Mouse (Mus musculus) heart, postnatal 0 days (tissue): ENCODE results near the gene Fstl1. TPM values are rescaled to one million over a fixed set of nuclear protein-coding genes. Genes with fewer than 3 reads are reported as not detected.

Experiments used
- ATAC-seq: fragments of 200-750 bp; cut with Nextera tagmentation; 2 replicates; pipeline ENCODE4 v1.8.0; 2017; ENCODE audit warnings: low read depth, moderate number of reproducible peaks, moderate library complexity; ENCODE audit not compliant: insufficient read depth
- DNase-seq: peaks from one replicate; pipeline ENCODE4 v3.0.0-alpha.2; 2016; ENCODE audit warnings: low spot score
- H3K27ac ChIP-seq: fragments of 300-500 bp; sonication (generic); 2 replicates; pipeline ENCODE4 v1.5.1; 2014; ENCODE audit warnings: low read depth, mild to moderate bottlenecking
- H3K27me3 ChIP-seq: fragments of 300-500 bp; sonication (generic); 2 replicates; pipeline ENCODE4 v1.6.1; 2014; ENCODE audit warnings: low read length, mixed read lengths; ENCODE audit not compliant: control insufficient read depth, insufficient read depth
- H3K36me3 ChIP-seq: fragments of 300-500 bp; sonication (generic); replicated peaks from 2 replicates; pipeline ENCODE4 v1.6.1; 2014; ENCODE audit warnings: low read length, mixed read lengths; ENCODE audit not compliant: control insufficient read depth, insufficient read depth
- H3K4me1 ChIP-seq: fragments of 300-500 bp; sonication (generic); 2 replicates; pipeline ENCODE4 v1.6.1; 2014; ENCODE audit warnings: antibody characterized with exemption; ENCODE audit not compliant: control insufficient read depth, insufficient read depth
- H3K4me2 ChIP-seq: fragments of 300-500 bp; sonication (generic); 2 replicates; pipeline ENCODE4 v1.6.1; 2014; ENCODE audit warnings: low read depth, mild to moderate bottlenecking, low read length, moderate library complexity
- H3K4me3 ChIP-seq: fragments of 300-500 bp; sonication (generic); 2 replicates; pipeline ENCODE4 v1.5.1; 2014; ENCODE audit warnings: low read depth, low read length
- H3K9ac ChIP-seq: fragments of 300-500 bp; sonication (generic); replicated peaks from 2 replicates; pipeline ENCODE4 v1.6.1; 2014; ENCODE audit warnings: low read depth, low read length, mixed read lengths
- H3K9me3 ChIP-seq: fragments of 300-500 bp; sonication (generic); replicated peaks from 2 replicates; pipeline ENCODE4 v1.6.1; 2016; ENCODE audit warnings: low read length; ENCODE audit not compliant: control insufficient read depth
- CTCF ChIP-seq: IDR thresholded peaks from 2 replicates; pipeline ENCODE4 v1.5.1; 2016; ENCODE audit warnings: antibody characterized with exemption, control low read depth, low read depth
- EP300 ChIP-seq: IDR thresholded peaks from 2 replicates; pipeline ENCODE4 v1.6.1; 2016; ENCODE audit warnings: antibody characterized with exemption, low read depth
- WGBS: fragments of 180-500 bp; shearing (Covaris S2); extraction: QIAGEN DNeasy Blood & Tissue Kit; methylation state at CpG from one replicate; pipeline ENCODE4 v1.1.7; 2014; 5-methylcytosine and 5-hydroxymethylcytosine counted together
- polyA plus RNA-seq: library from polyadenylated mRNA; unstranded; fragments of >200 nt; fragmentation: Nextera tagmentation; extraction: Ambion mirVana; gene quantifications from 2 replicates; pipeline ENCODE4 v1.2.1, GENCODE M21; 2015
- total RNA-seq: library from RNA; depleted of rRNA; stranded (reverse); fragments of >200 nt; gene quantifications from 2 replicates; pipeline ENCODE4 v1.2.3, GENCODE M21; 2014; ENCODE audit warnings: low replicate concordance

The Fstl1 gene
- total and polyA plus RNA-seq, 2 experiments from 2014 or later, result 272 to 316 TPM

GRCm38 (mm10) chr16:37732023-37732761 lies 44.5 kb upstream of the Fstl1 start:
- Histone ChIP-seq H3K4me1 (peaks cover 22% of the 10 kb centered on the region), H3K4me3 (no peak overlapping the region), H3K9me3 (no peaks in the 10 kb centered on the region), H3K27ac (peak overlapping the region; percentile 44), H3K9ac (no peak overlapping the region), H3K27me3 (no peaks in the 10 kb centered on the region), H3K4me2 (no peak overlapping the region), H3K36me3 (no peaks in the 10 kb centered on the region)
- 59% methylated on average over 7 of the region's 7 CpGs for WGBS
- TF ChIP-seq CTCF (no peak), EP300 (no peak)
- DNase-seq (peak; percentile 57), ATAC-seq (peak; percentile 48; the same call in 1 of the 2 replicates)

DNA sequence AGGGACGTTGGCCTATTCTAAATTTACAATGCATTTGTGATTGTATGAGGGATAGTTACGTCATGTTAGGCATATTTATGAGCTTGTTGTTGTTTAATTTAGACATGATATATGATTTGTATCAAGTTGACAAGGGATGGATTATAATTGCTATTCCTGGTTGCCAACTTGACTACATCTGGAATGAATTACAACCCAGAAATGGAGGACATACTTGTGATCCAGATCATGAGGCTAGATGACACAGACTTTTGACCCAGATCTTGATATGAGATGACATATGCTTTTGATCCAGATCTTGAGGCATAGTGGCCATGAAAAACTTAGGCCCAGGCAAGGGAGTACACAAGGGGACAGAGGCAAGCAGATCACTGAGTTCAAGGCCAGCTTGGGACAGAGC lies 36.6 kb upstream of the Fstl1 start:
- H3K9ac ChIP-seq, result no peak overlapping the region
- H3K27me3 ChIP-seq, result no peaks in the 10 kb centered on the region
- no peak overlapping the region for H3K4me2 ChIP-seq
- H3K36me3 ChIP-seq, result no peaks in the 10 kb centered on the region
- DNase-seq (no peak), ATAC-seq (no peak)
- no peaks in the 10 kb centered on the region for H3K9me3 ChIP-seq
- H3K27ac ChIP-seq, result no peak overlapping the region
- TF ChIP-seq EP300, result no peak
- TF ChIP-seq CTCF, result no peak
- no peak overlapping the region for H3K4me3 ChIP-seq
- WGBS, result 84% methylated on average over 2 of the region's 2 CpGs
- 0 out of 2 replicates have a peak, but pooled peaks cover 4% of the 10 kb centered on the region for H3K4me1 ChIP-seq

GRCm38 (mm10) chr16:37742266-37742665 lies 34.4 kb upstream of the Fstl1 start:
- no peak for DNase-seq
- Histone ChIP-seq H3K27ac (peak overlapping the region; percentile 20; the same call in 1 of the 2 replicates), H3K9me3 (no peaks in the 10 kb centered on the region), H3K4me2 (no peak overlapping the region), H3K4me1 (0 out of 2 replicates have a peak, but pooled peaks cover 4% of the 10 kb centered on the region), H3K36me3 (no peaks in the 10 kb centered on the region), H3K4me3 (no peak overlapping the region), H3K27me3 (no peaks in the 10 kb centered on the region), H3K9ac (no peak overlapping the region)
- 54% methylated on average over 4 of the region's 4 CpGs for WGBS
- TF ChIP-seq CTCF (no peak), EP300 (no peak)
- no peak for ATAC-seq

- H3K4me2 ChIP-seq, result no peak overlapping the region
- TF ChIP-seq CTCF (no peak), EP300 (no peak)
- H3K9ac ChIP-seq, result no peak overlapping the region
- no peak overlapping the region for H3K4me3 ChIP-seq
- H3K27ac ChIP-seq, result peak overlapping the region; percentile 78
- no peaks in the 10 kb centered on the region for H3K36me3 ChIP-seq
- H3K27me3 ChIP-seq, result no peaks in the 10 kb centered on the region
- no peaks in the 10 kb centered on the region for H3K9me3 ChIP-seq
- WGBS, result 30% methylated on average over 2 of the region's 2 CpGs
- peak; percentile 75 for DNase-seq
- no peak for ATAC-seq
- H3K4me1 ChIP-seq, result peaks cover 36% of the 10 kb centered on the region
Measured at GRCm38 (mm10) chr16:37752876-37753275, 23.8 kb upstream of the Fstl1 start.

- ATAC-seq (0 out of 2 replicates have a peak, but pooled peaks have one; percentile 27), DNase-seq (peak; percentile 61)
- no peak overlapping the region for H3K4me2 ChIP-seq
- H3K36me3 ChIP-seq, result no peaks in the 10 kb centered on the region
- peaks cover 36% of the 10 kb centered on the region for H3K4me1 ChIP-seq
- 52% methylated on average over 1 of the region's 1 CpGs for WGBS
- TF ChIP-seq EP300 (no peak), CTCF (no peak)
- H3K9ac ChIP-seq, result no peak overlapping the region
- no peaks in the 10 kb centered on the region for H3K27me3 ChIP-seq
- no peaks in the 10 kb centered on the region for H3K9me3 ChIP-seq
- peak overlapping the region; percentile 78 for H3K27ac ChIP-seq
- no peak overlapping the region for H3K4me3 ChIP-seq
Measured at GRCm38 (mm10) chr16:37753809-37754208, 22.9 kb upstream of the Fstl1 start.
